Mouse (Mus musculus): ENCODE results near the gene Gm340. TPM values are rescaled to one million over a fixed set of nuclear protein-coding genes. Genes with fewer than 3 reads are reported as not detected.

Gm340 gene
- polyA plus RNA-seq, 1 experiment = 2.1 TPM

GRCm38 (mm10) chr19:41586752-41587151 lies 4.6 kb downstream of the Gm340 start:
- Histone ChIP-seq H3K27me3 (ENCODE audit: control insufficient read depth, insufficient read depth, insufficient read length) (no peaks in the 10 kb centered on the region), H3K79me3 (ENCODE audit: low read depth) (no peaks in the 10 kb centered on the region), H3K4me3 (ENCODE audit: insufficient read depth, poor library complexity, severe bottlenecking) (no peak overlapping the region), H3K36me3 (ENCODE audit: control insufficient read depth, insufficient read depth) (peaks cover 32% of the 10 kb centered on the region), H3ac (ENCODE audit: control insufficient read depth, insufficient read length, low read depth) (no peak overlapping the region), H3K79me2 (ENCODE audit: control insufficient read depth, insufficient read depth) (no peaks in the 10 kb centered on the region)
- TF ChIP-seq USF1 (IDR thresholded peaks at IDR 0.05; ENCODE audit: low read depth) (no peak), MYOD1 (IDR thresholded peaks at IDR 0.05; ENCODE audit: control insufficient read depth, insufficient read length, low read depth) (no peak), CEBPB (IDR thresholded peaks at IDR 0.05; ENCODE audit: low read depth) (no peak), CTCF (IDR thresholded peaks at IDR 0.05; ENCODE audit: control insufficient read depth, insufficient read depth, insufficient read length) (no peak), MAX (IDR thresholded peaks at IDR 0.05) (no peak), MYOG (IDR thresholded peaks at IDR 0.05; ENCODE audit: control insufficient read depth, extremely low read depth, insufficient read length) (no peak), FOSL1 (IDR thresholded peaks at IDR 0.05; ENCODE audit: insufficient read depth, low read length, poor library complexity, severe bottlenecking) (no peak)

GRCm38 (mm10) chr19:41587431-41588222 lies 5.5 kb downstream of the Gm340 start:
- H3ac ChIP-seq (ENCODE audit: control insufficient read depth, insufficient read length, low read depth) = no peak overlapping the region
- H3K27me3 ChIP-seq (ENCODE audit: control insufficient read depth, insufficient read depth, insufficient read length) = no peaks in the 10 kb centered on the region
- H3K4me3 ChIP-seq (ENCODE audit: insufficient read depth, poor library complexity, severe bottlenecking) = no peak overlapping the region
- peaks cover 24% of the 10 kb centered on the region for H3K36me3 ChIP-seq (ENCODE audit: control insufficient read depth, insufficient read depth)
- H3K79me2 ChIP-seq (ENCODE audit: control insufficient read depth, insufficient read depth) = no peaks in the 10 kb centered on the region
- TF ChIP-seq CTCF (IDR thresholded peaks at IDR 0.05; ENCODE audit: control insufficient read depth, insufficient read depth, insufficient read length) (no peak), MAX (IDR thresholded peaks at IDR 0.05) (no peak), USF1 (IDR thresholded peaks at IDR 0.05; ENCODE audit: low read depth) (no peak), CEBPB (IDR thresholded peaks at IDR 0.05; ENCODE audit: low read depth) (no peak), FOSL1 (IDR thresholded peaks at IDR 0.05; ENCODE audit: insufficient read depth, low read length, poor library complexity, severe bottlenecking) (no peak), MYOD1 (IDR thresholded peaks at IDR 0.05; ENCODE audit: control insufficient read depth, insufficient read length, low read depth) (no peak), MYOG (IDR thresholded peaks at IDR 0.05; ENCODE audit: control insufficient read depth, extremely low read depth, insufficient read length) (no peak)
- H3K79me3 ChIP-seq (ENCODE audit: low read depth) = no peaks in the 10 kb centered on the region

- Histone ChIP-seq H3K79me2 (ENCODE audit: control insufficient read depth, insufficient read depth) (no peaks in the 10 kb centered on the region), H3K4me3 (ENCODE audit: insufficient read depth, poor library complexity, severe bottlenecking) (no peak overlapping the region)
- no peak for TF ChIP-seq CTCF (IDR thresholded peaks at IDR 0.05; ENCODE audit: control insufficient read depth, insufficient read depth, insufficient read length)
- TF ChIP-seq MAX (IDR thresholded peaks at IDR 0.05) = no peak
- TF ChIP-seq MYOG (IDR thresholded peaks at IDR 0.05; ENCODE audit: control insufficient read depth, extremely low read depth, insufficient read length) = no peak
- TF ChIP-seq CEBPB (IDR thresholded peaks at IDR 0.05; ENCODE audit: low read depth) = no peak
- no peak for TF ChIP-seq USF1 (IDR thresholded peaks at IDR 0.05; ENCODE audit: low read depth)
- no peak for TF ChIP-seq FOSL1 (IDR thresholded peaks at IDR 0.05; ENCODE audit: insufficient read depth, low read length, poor library complexity, severe bottlenecking)
- no peak for TF ChIP-seq MYOD1 (IDR thresholded peaks at IDR 0.05; ENCODE audit: control insufficient read depth, insufficient read length, low read depth)
These were observed 6.9 kb downstream of the Gm340 start for GRCm38 (mm10) chr19:41589026-41589425.

GRCm38 (mm10) chr19:41589681-41590080 lies 7.5 kb downstream of the Gm340 start:
- H3ac ChIP-seq (ENCODE audit: control insufficient read depth, insufficient read length, low read depth) = no peak overlapping the region
- H3K79me3 ChIP-seq (ENCODE audit: low read depth) = no peaks in the 10 kb centered on the region
- no peak overlapping the region for H3K4me3 ChIP-seq (ENCODE audit: insufficient read depth, poor library complexity, severe bottlenecking)
- H3K27me3 ChIP-seq (ENCODE audit: control insufficient read depth, insufficient read depth, insufficient read length) = no peaks in the 10 kb centered on the region
- H3K36me3 ChIP-seq (ENCODE audit: control insufficient read depth, insufficient read depth) = peaks cover 15% of the 10 kb centered on the region
- no peaks in the 10 kb centered on the region for H3K79me2 ChIP-seq (ENCODE audit: control insufficient read depth, insufficient read depth)
- TF ChIP-seq CEBPB (IDR thresholded peaks at IDR 0.05; ENCODE audit: low read depth) (no peak), FOSL1 (IDR thresholded peaks at IDR 0.05; ENCODE audit: insufficient read depth, low read length, poor library complexity, severe bottlenecking) (no peak), MYOG (IDR thresholded peaks at IDR 0.05; ENCODE audit: control insufficient read depth, extremely low read depth, insufficient read length) (no peak), MYOD1 (IDR thresholded peaks at IDR 0.05; ENCODE audit: control insufficient read depth, insufficient read length, low read depth) (no peak), CTCF (IDR thresholded peaks at IDR 0.05; ENCODE audit: control insufficient read depth, insufficient read depth, insufficient read length) (no peak), USF1 (IDR thresholded peaks at IDR 0.05; ENCODE audit: low read depth) (no peak), MAX (IDR thresholded peaks at IDR 0.05) (no peak)

More at GRCm38 (mm10) chr19:41589026-41589425, 6.9 kb downstream of the Gm340 start:
- Histone ChIP-seq H3K36me3 (ENCODE audit: control insufficient read depth, insufficient read depth) (peaks cover 15% of the 10 kb centered on the region), H3ac (ENCODE audit: control insufficient read depth, insufficient read length, low read depth) (no peak overlapping the region), H3K79me3 (ENCODE audit: low read depth) (no peaks in the 10 kb centered on the region), H3K27me3 (ENCODE audit: control insufficient read depth, insufficient read depth, insufficient read length) (no peaks in the 10 kb centered on the region)

GRCm38 (mm10) chr19:41591808-41592207 lies 9.6 kb downstream of the Gm340 start:
- Histone ChIP-seq H3K79me2 (ENCODE audit: control insufficient read depth, insufficient read depth) (no peaks in the 10 kb centered on the region), H3K27me3 (ENCODE audit: control insufficient read depth, insufficient read depth, insufficient read length) (no peaks in the 10 kb centered on the region), H3ac (ENCODE audit: control insufficient read depth, insufficient read length, low read depth) (no peak overlapping the region), H3K36me3 (ENCODE audit: control insufficient read depth, insufficient read depth) (no peaks in the 10 kb centered on the region), H3K4me3 (ENCODE audit: insufficient read depth, poor library complexity, severe bottlenecking) (no peak overlapping the region), H3K79me3 (ENCODE audit: low read depth) (no peaks in the 10 kb centered on the region)
- TF ChIP-seq MYOD1 (IDR thresholded peaks at IDR 0.05; ENCODE audit: control insufficient read depth, insufficient read length, low read depth) (peak; percentile 2), FOSL1 (IDR thresholded peaks at IDR 0.05; ENCODE audit: insufficient read depth, low read length, poor library complexity, severe bottlenecking) (no peak)

Measured in C2C12 (cell line).